ENCODE assay signal across 21 mouse cellular contexts in genomic region chr16:10300231-10301186, GRCm38 (mm10). TPM values are rescaled to one million over a fixed set of nuclear protein-coding genes. Genes with fewer than 3 reads are reported as not detected.
DNase-seq lines count a peak whose midpoint lies in the region; ATAC-seq and TF ChIP-seq lines count a peak whose summit lies in the region.
"Had no signal": no experiment of that assay in that cellular context is flagged by ENCODE, and none has a peak within 500 bp of the region (broad histone marks: within the 10 kb centered on the region; RNA-seq: fewer than 3 reads in every experiment).

No protein-coding gene starts in this region.

- 0 out of 2 replicates have a peak overlapping the region, but pooled peaks have one; percentile 13 for H3K9ac ChIP-seq in intestine, postnatal 0 days (ENCODE audit: low read depth, low read length)
- H3K9ac ChIP-seq in intestine, embryonic 16.5 days (ENCODE audit: low read depth, low read length), result no peak overlapping the region
- no peak overlapping the region for H3K9ac ChIP-seq in stomach, embryonic 15.5 days
- no peak overlapping the region for H3K9ac ChIP-seq in stomach, postnatal 0 days (ENCODE audit: low read length)
- no peak overlapping the region for H3K9ac ChIP-seq in stomach, embryonic 16.5 days (ENCODE audit: low read length)
- H3K9ac ChIP-seq: forebrain, embryonic 12.5 days; hindbrain, embryonic 12.5 days; neural tube, embryonic 12.5 days had no signal

- no peak overlapping the region for H3K27ac ChIP-seq in intestine, postnatal 0 days (ENCODE audit: low read depth, low read length)
- no peak overlapping the region for H3K27ac ChIP-seq in intestine, embryonic 16.5 days (ENCODE audit: low read length)
- H3K27ac ChIP-seq in stomach, embryonic 15.5 days, result no peak overlapping the region; the same call in 1 of the 2 replicates
- H3K27ac ChIP-seq in stomach, postnatal 0 days (replicated peaks), result no peak overlapping the region
- H3K27ac ChIP-seq in stomach, embryonic 16.5 days (ENCODE audit: low read length), result 0 out of 2 replicates have a peak overlapping the region, but pooled peaks have one; percentile 7
- H3K27ac ChIP-seq: forebrain, embryonic 12.5 days; hindbrain, embryonic 12.5 days; kidney, postnatal 0 days; neural tube, embryonic 12.5 days had no signal

- no peak for TF ChIP-seq EP300 in stomach, postnatal 0 days (optimal IDR thresholded peaks at IDR 0.05)

- no peak for TF ChIP-seq CTCF in intestine, postnatal 0 days (IDR thresholded peaks at IDR 0.05; ENCODE audit: low read depth)
- TF ChIP-seq CTCF in stomach, postnatal 0 days (IDR thresholded peaks at IDR 0.05; ENCODE audit: low read depth), result no peak

- 58% methylated on average over 3 of the region's 3 CpGs for WGBS in intestine, postnatal 0 days
- 50% methylated on average over 3 of the region's 3 CpGs for WGBS in intestine, embryonic 16.5 days
- 55% methylated on average over 3 of the region's 3 CpGs for WGBS in stomach, embryonic 15.5 days
- 49% methylated on average over 3 of the region's 3 CpGs for WGBS in stomach, postnatal 0 days
- WGBS in stomach, embryonic 16.5 days, result 52% methylated on average over 3 of the region's 3 CpGs

- H3K27me3 ChIP-seq in intestine, postnatal 0 days (replicated peaks; ENCODE audit: control insufficient read depth, insufficient read depth, low read length), result no peaks in the 10 kb centered on the region
- no peaks in the 10 kb centered on the region for H3K27me3 ChIP-seq in intestine, embryonic 16.5 days (replicated peaks; ENCODE audit: control insufficient read depth, insufficient read depth, low read length)
- H3K27me3 ChIP-seq in stomach, embryonic 15.5 days (replicated peaks), result no peaks in the 10 kb centered on the region
- H3K27me3 ChIP-seq in stomach, postnatal 0 days (ENCODE audit: control insufficient read depth, insufficient read depth, low read length), result no peaks in the 10 kb centered on the region
- no peaks in the 10 kb centered on the region for H3K27me3 ChIP-seq in stomach, embryonic 16.5 days (ENCODE audit: control insufficient read depth, insufficient read depth, low read length)
- H3K27me3 ChIP-seq: forebrain, embryonic 12.5 days; hindbrain, embryonic 12.5 days; neural tube, embryonic 12.5 days had no signal

- peak; percentile 93 for DNase-seq in heart, adult 11 months
- DNase-seq in heart, postnatal 25 days (ENCODE audit: low spot score), result no peak
- no peak for DNase-seq in stomach, postnatal 0 days (ENCODE audit: low spot score)
- no peak for DNase-seq in urinary bladder, adult 2 months (ENCODE audit: low spot score)
- DNase-seq: adrenal gland, adult 8-10 months; cerebellum, adult 11 months; cerebellum, postnatal 25 days; gastrocnemius, postnatal 14 days; left cerebral cortex, postnatal 4 days; right cerebral cortex, postnatal 14 days; thymus, postnatal 4 days had no signal

- H3K36me3 ChIP-seq in intestine, postnatal 0 days (ENCODE audit: control insufficient read depth, insufficient read depth), result no peaks in the 10 kb centered on the region
- H3K36me3 ChIP-seq in intestine, embryonic 16.5 days (ENCODE audit: control insufficient read depth, insufficient read depth, low read length), result no peaks in the 10 kb centered on the region
- H3K36me3 ChIP-seq in stomach, embryonic 15.5 days, result no peaks in the 10 kb centered on the region; the same call in 1 of the 2 replicates
- no peaks in the 10 kb centered on the region for H3K36me3 ChIP-seq in stomach, postnatal 0 days (ENCODE audit: control insufficient read depth, insufficient read depth, low read length)
- H3K36me3 ChIP-seq in stomach, embryonic 16.5 days (ENCODE audit: control insufficient read depth, insufficient read depth, low read length), result no peaks in the 10 kb centered on the region
- H3K36me3 ChIP-seq: forebrain, embryonic 12.5 days; hindbrain, embryonic 12.5 days; neural tube, embryonic 12.5 days had no signal

- ATAC-seq in intestine, postnatal 0 days, result no peak
- no peak for ATAC-seq in intestine, embryonic 16.5 days
- no peak for ATAC-seq in stomach, embryonic 15.5 days (ENCODE audit: insufficient read depth, low FRiP score, low read depth)
- no peak for ATAC-seq in stomach, postnatal 0 days (ENCODE audit: low FRiP score, low TSS enrichment)
- ATAC-seq in stomach, embryonic 16.5 days (ENCODE audit: insufficient read depth, low FRiP score), result no peak

- H3K9me3 ChIP-seq in intestine, postnatal 0 days (ENCODE audit: control insufficient read depth), result no peaks in the 10 kb centered on the region
- H3K9me3 ChIP-seq in intestine, embryonic 16.5 days (ENCODE audit: control insufficient read depth, low read length), result no peaks in the 10 kb centered on the region
- no peaks in the 10 kb centered on the region for H3K9me3 ChIP-seq in stomach, embryonic 15.5 days
- no peaks in the 10 kb centered on the region for H3K9me3 ChIP-seq in stomach, postnatal 0 days (ENCODE audit: control insufficient read depth, low read length)
- H3K9me3 ChIP-seq in stomach, embryonic 16.5 days (replicated peaks; ENCODE audit: control insufficient read depth, low read length), result no peaks in the 10 kb centered on the region
- H3K9me3 ChIP-seq: hindbrain, embryonic 12.5 days; neural tube, embryonic 12.5 days had no signal

- H3K4me3 ChIP-seq in intestine, postnatal 0 days (ENCODE audit: low read depth, low read length), result no peak overlapping the region
- H3K4me3 ChIP-seq in intestine, embryonic 16.5 days (ENCODE audit: low read length), result no peak overlapping the region
- no peak overlapping the region for H3K4me3 ChIP-seq in stomach, embryonic 15.5 days (replicated peaks)
- H3K4me3 ChIP-seq in stomach, postnatal 0 days (ENCODE audit: low read depth, low read length), result no peak overlapping the region
- H3K4me3 ChIP-seq in stomach, embryonic 16.5 days (replicated peaks; ENCODE audit: low read length), result no peak overlapping the region
- H3K4me3 ChIP-seq: forebrain, embryonic 12.5 days; hindbrain, embryonic 12.5 days; neural tube, embryonic 12.5 days had no signal

- intact Hi-C loops in heart, postnatal 25 days (cut with DNase I), result no loop called here

- H3K4me1 ChIP-seq in intestine, postnatal 0 days (replicated peaks; ENCODE audit: control insufficient read depth, insufficient read depth, low read length), result peaks cover 8% of the 10 kb centered on the region; the same call in 1 of the 2 replicates
- H3K4me1 ChIP-seq in intestine, embryonic 16.5 days (ENCODE audit: control insufficient read depth, insufficient read depth, low read length), result no peaks in the 10 kb centered on the region
- peaks cover 10% of the 10 kb centered on the region for H3K4me1 ChIP-seq in stomach, embryonic 15.5 days
- peaks cover 6% of the 10 kb centered on the region; the same call in 1 of the 2 replicates for H3K4me1 ChIP-seq in stomach, postnatal 0 days (replicated peaks; ENCODE audit: control insufficient read depth, insufficient read depth)
- H3K4me1 ChIP-seq in stomach, embryonic 16.5 days (ENCODE audit: control insufficient read depth, insufficient read depth, low read length), result peaks cover 9% of the 10 kb centered on the region; the same call in 1 of the 2 replicates
- H3K4me1 ChIP-seq: forebrain, embryonic 12.5 days; hindbrain, embryonic 12.5 days; neural tube, embryonic 12.5 days had no signal

- H3K4me2 ChIP-seq in intestine, postnatal 0 days (replicated peaks; ENCODE audit: low read depth), result no peak overlapping the region
- H3K4me2 ChIP-seq in intestine, embryonic 16.5 days (ENCODE audit: low read depth, low read length), result no peak overlapping the region
- H3K4me2 ChIP-seq in stomach, embryonic 15.5 days, result 0 out of 2 replicates have a peak overlapping the region, but pooled peaks have one; percentile 21
- no peak overlapping the region for H3K4me2 ChIP-seq in stomach, postnatal 0 days (replicated peaks; ENCODE audit: low read depth)
- no peak overlapping the region for H3K4me2 ChIP-seq in stomach, embryonic 16.5 days (ENCODE audit: low read depth, low read length)
- H3K4me2 ChIP-seq: forebrain, embryonic 12.5 days; hindbrain, embryonic 12.5 days; neural tube, embryonic 12.5 days had no signal

RNA-seq across cellular contexts. Expression of gene Emp2, which starts 13.3 kb away (rescaled TPM):
- total RNA-seq in heart, postnatal 25 days (2021), result 10 to 100 TPM; 38.4 to 44.1 TPM
- polyA plus RNA-seq in intestine, postnatal 0 days (2015; fragmentation: Nextera tagmentation; extraction: Ambion mirVana), result 8.7 and 9.5 TPM in 2 replicates
- polyA plus RNA-seq in intestine, embryonic 16.5 days (2015; fragmentation: Nextera tagmentation; extraction: Ambion mirVana), result 18.5 and 19.3 TPM in 2 replicates
- 35.2 and 48.4 TPM in 2 replicates for polyA plus RNA-seq in stomach, embryonic 15.5 days (2015; fragmentation: Nextera tagmentation; extraction: Ambion mirVana)
- 81.6 and 92.1 TPM in 2 replicates for polyA plus RNA-seq in stomach, postnatal 0 days (2015; fragmentation: Nextera tagmentation; extraction: Ambion mirVana)
- 83.5 and 110 TPM in 2 replicates for polyA plus RNA-seq in stomach, embryonic 16.5 days (2015; fragmentation: Nextera tagmentation; extraction: Ambion mirVana)
- polyA plus RNA-seq in urinary bladder, adult 2 months (2012; rRNA removed), result 87.9 and 90.7 TPM in 2 replicates
- total RNA-seq: CH12.LX; megakaryocyte-erythroid progenitor cell, adult 5-6 weeks had no signal
